Mouse (Mus musculus) liver, embryonic 14.5 days (tissue): ENCODE results near the gene Wdr75. TPM values are rescaled to one million over a fixed set of nuclear protein-coding genes. Genes with fewer than 3 reads are reported as not detected.

Experiments
- ATAC-seq: fragments of 200-750 bp; cut with Nextera tagmentation; 2 replicates; pipeline ENCODE4 v1.8.0; 2017; ENCODE audit warnings: moderate number of reproducible peaks, mild to moderate bottlenecking, moderate library complexity; ENCODE audit not compliant: insufficient read depth
- DNase-seq, 3 experiments: peaks; one replicate each; pipeline ENCODE4 v3.0.0-alpha.2; 2012 to 2013; ENCODE audit warnings: low read depth in 3 of 3, low spot score in 3 of 3
- H3K27ac ChIP-seq: fragments of 300-500 bp; sonication (generic); 2 replicates; pipeline ENCODE4 v1.5.1; 2014; ENCODE audit warnings: moderate library complexity, mild to moderate bottlenecking, control low read depth, inconsistent platforms
- H3K27me3 ChIP-seq: fragments of 300-500 bp; sonication (generic); 2 replicates; pipeline ENCODE4 v1.6.1; 2014; ENCODE audit warnings: mild to moderate bottlenecking, low read length, moderate library complexity; ENCODE audit not compliant: control insufficient read depth, insufficient read depth
- H3K36me3 ChIP-seq: fragments of 300-500 bp; sonication (generic); replicated peaks from 2 replicates; pipeline ENCODE4 v1.6.1; 2014; ENCODE audit warnings: low read depth; ENCODE audit not compliant: control insufficient read depth, insufficient read depth
- H3K4me1 ChIP-seq, 2 experiments: fragments of 200-500 bp in 1 of 2; fragments of 300-500 bp in 1 of 2; sonication (generic) in 1 of 2; replicated peaks; 2 replicates each; pipeline ENCODE4 v1.6.1; 2012 to 2014; ENCODE audit warnings: antibody characterized with exemption in 1 of 2, inconsistent platforms in 1 of 2, low read length in 1 of 2; ENCODE audit not compliant: control insufficient read depth in 2 of 2, insufficient read depth in 2 of 2
- H3K4me2 ChIP-seq: fragments of 300-500 bp; sonication (generic); 2 replicates; pipeline ENCODE4 v1.6.1; 2014; ENCODE audit warnings: low read depth, mild to moderate bottlenecking, control low read depth, moderate library complexity
- H3K4me3 ChIP-seq, 2 experiments: fragments of 200-500 bp in 1 of 2; fragments of 300-500 bp in 1 of 2; sonication (generic) in 1 of 2; 2 replicates each; pipeline ENCODE4 v1.5.1; 2012 to 2014; ENCODE audit warnings: low read depth in 2 of 2, low read length in 2 of 2, mild to moderate bottlenecking in 2 of 2, control low read depth in 1 of 2, inconsistent platforms in 1 of 2, moderate library complexity in 1 of 2; ENCODE audit not compliant: insufficient read depth in 1 of 2
- H3K9ac ChIP-seq: fragments of 300-500 bp; sonication (generic); replicated peaks from 2 replicates; pipeline ENCODE4 v1.6.1; 2014; ENCODE audit warnings: mild to moderate bottlenecking, control low read depth, moderate library complexity
- H3K9me3 ChIP-seq: fragments of 300-500 bp; sonication (generic); 2 replicates; pipeline ENCODE4 v1.6.1; 2016; ENCODE audit warnings: low read length, mixed read lengths; ENCODE audit not compliant: control insufficient read depth
- CTCF ChIP-seq: IDR thresholded peaks from 2 replicates; pipeline ENCODE4 v1.5.1; 2016; ENCODE audit warnings: antibody characterized with exemption, low read depth, control low read depth
- EP300 ChIP-seq: IDR thresholded peaks from 2 replicates; pipeline ENCODE4 v1.6.1; 2016; ENCODE audit warnings: antibody characterized with exemption, low read depth
- WGBS: fragments of 180-500 bp; shearing (Covaris S2); extraction: QIAGEN DNeasy Blood & Tissue Kit; methylation state at CpG from one replicate; pipeline ENCODE4 v1.1.7; 2014; ENCODE audit not compliant: insufficient replicate concordance; 5-methylcytosine and 5-hydroxymethylcytosine counted together
- polyA plus RNA-seq, 2 experiments: library from polyadenylated mRNA; depleted of rRNA in 1 of 2; stranded (reverse) in 1 of 2; unstranded in 1 of 2; fragments of >200 nt; fragmentation: Nextera tagmentation in 1 of 2; extraction: Ambion mirVana in 1 of 2; gene quantifications; 2 replicates each; pipeline versions ENCODE4 v1.2.1 to v1.2.3; 2012 to 2014

Gene Wdr75
- polyA plus RNA-seq, 2 experiments: 32.5 to 43.3 TPM

DNA sequence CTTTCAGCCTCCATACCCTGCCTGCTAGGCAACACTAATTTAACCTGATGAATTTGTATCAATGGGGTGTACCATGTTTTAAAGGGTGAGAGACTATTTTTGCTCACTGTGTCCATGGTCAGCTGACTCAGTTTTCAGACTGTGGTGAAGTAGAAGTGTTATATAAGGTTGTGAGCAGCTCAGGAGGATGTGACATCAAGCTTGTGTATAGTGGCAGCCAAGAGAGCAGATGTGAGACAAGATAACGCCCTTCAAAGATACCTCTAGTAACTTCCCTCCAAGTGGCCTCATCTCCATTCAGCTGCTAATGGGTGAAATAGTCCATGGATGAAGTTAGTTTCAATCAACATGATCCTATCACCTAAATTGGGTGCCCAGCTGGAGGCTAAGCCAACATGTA lies 29.5 kb downstream of the Wdr75 start:
- Histone ChIP-seq H3K36me3 (peaks cover 25% of the 10 kb centered on the region), H3K9ac (no peak overlapping the region), H3K27ac (no peak overlapping the region), H3K4me3 (no peak overlapping the region), H3K27me3 (no peaks in the 10 kb centered on the region), H3K4me1 (no peaks in the 10 kb centered on the region), H3K9me3 (no peaks in the 10 kb centered on the region), H3K4me2 (no peak overlapping the region)
- DNase-seq (peak in 1 of 3 experiments; percentile 7), ATAC-seq (peak; percentile 48; the same call in 1 of the 2 replicates)
- TF ChIP-seq EP300: no peak
- no peak for TF ChIP-seq CTCF
- WGBS: 54% methylated on average over 1 of the region's 1 CpGs

DNA sequence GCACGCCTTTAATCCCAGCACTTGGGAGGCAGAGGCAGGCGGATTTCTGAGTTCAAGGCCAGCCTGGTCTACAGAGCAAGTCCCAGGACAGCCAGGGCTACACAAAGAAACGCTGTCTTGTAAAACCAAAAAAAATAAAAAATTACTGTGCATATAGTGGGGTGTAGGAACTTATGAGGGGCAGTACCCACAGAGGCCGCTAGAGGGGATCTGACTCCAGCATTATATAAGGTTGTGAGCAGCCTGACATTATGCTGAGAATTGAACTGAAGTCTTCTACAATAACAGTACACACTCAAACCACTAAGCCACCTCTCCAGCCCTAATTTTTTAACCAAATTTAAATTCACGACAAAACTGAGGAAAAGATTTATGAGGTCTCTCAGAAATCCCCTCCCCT lies 30.2 kb downstream of the Wdr75 start:
- Histone ChIP-seq H3K4me1 (no peaks in the 10 kb centered on the region), H3K9me3 (no peaks in the 10 kb centered on the region), H3K27me3 (no peaks in the 10 kb centered on the region), H3K27ac (no peak overlapping the region), H3K4me3 (no peak overlapping the region), H3K36me3 (peaks cover 23% of the 10 kb centered on the region), H3K9ac (no peak overlapping the region), H3K4me2 (no peak overlapping the region)
- WGBS: 41% methylated on average over 5 of the region's 5 CpGs
- TF ChIP-seq CTCF: peak; percentile 74
- no peak for TF ChIP-seq EP300
- DNase-seq (peak; percentile 34 to 47 (median 35)), ATAC-seq (peak; percentile 63; the same call in 1 of the 2 replicates)

DNA sequence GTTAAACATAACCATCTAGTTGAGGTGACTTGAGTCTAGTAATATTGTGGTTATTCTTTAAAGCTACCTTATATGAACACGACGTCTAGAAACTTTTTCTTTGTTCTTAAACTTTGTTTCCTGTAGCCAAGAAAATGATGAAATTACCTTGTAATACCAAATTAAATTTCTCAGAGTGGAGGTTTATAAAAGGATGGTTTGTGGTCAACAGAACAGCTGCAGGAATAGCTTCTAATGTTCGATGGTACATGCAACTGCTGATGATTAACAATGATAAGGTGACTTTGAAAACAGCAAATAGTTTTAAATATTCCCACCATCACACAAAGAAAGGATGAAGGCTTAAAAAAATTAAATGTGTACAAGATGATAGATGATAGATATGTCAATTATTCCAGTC lies 30.7 kb downstream of the Wdr75 start:
- ATAC-seq (no peak), DNase-seq (no peak)
- H3K4me1 ChIP-seq: no peaks in the 10 kb centered on the region
- H3K27me3 ChIP-seq: no peaks in the 10 kb centered on the region
- no peak for TF ChIP-seq EP300
- no peak for TF ChIP-seq CTCF
- no peak overlapping the region for H3K4me2 ChIP-seq
- no peak overlapping the region for H3K9ac ChIP-seq
- H3K27ac ChIP-seq: no peak overlapping the region
- H3K36me3 ChIP-seq: peaks cover 19% of the 10 kb centered on the region
- 80% methylated on average over 3 of the region's 3 CpGs for WGBS
- H3K9me3 ChIP-seq: no peaks in the 10 kb centered on the region
- no peak overlapping the region for H3K4me3 ChIP-seq

DNA sequence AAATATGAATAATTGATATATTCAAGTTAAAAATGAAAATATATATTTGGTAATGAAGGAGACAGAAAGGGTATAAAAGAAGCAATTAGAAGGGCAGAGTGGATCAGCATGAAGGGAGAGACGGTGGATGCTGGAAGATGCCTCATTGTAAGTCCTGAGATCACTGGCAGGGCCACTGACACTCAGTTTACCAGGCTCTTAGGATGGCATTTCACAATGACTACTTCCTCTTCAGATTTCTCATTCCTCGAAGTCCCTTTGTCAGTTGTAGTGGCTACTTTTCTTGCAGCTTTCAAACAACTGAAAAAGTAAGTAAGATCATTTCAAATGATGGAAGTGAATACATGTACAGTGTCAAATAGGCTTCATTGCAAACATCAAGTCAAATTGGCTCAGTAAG lies 31.2 kb downstream of the Wdr75 start:
- 55% methylated on average over 2 of the region's 2 CpGs for WGBS
- H3K4me3 ChIP-seq: no peak overlapping the region
- TF ChIP-seq CTCF (no peak), EP300 (no peak)

DNA sequence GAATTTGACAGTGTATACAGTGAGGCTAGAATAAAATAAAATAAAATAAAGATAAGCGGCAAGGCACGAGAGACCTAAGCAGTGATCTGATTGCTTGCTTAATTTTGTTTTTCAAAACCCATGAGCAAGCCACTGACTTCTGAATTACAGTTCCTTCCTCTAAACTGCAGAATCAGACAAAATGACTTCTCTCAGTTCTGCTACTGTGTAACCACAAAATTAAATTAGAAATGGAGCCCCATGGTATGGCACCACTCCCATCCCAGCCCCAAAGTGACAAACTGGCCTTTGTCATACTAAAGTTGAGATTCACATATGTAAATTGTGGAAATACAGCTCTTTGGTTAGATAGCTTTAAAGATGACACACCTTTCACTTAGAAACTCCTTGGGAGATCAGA lies 31.8 kb downstream of the Wdr75 start:
- no peak for DNase-seq
- ATAC-seq: no peak

More for the DNA sequence above, 31.2 kb downstream of the Wdr75 start:
- H3K9me3 ChIP-seq: no peaks in the 10 kb centered on the region
- H3K9ac ChIP-seq: no peak overlapping the region
- no peaks in the 10 kb centered on the region for H3K4me1 ChIP-seq
- H3K36me3 ChIP-seq: peaks cover 15% of the 10 kb centered on the region
- no peak overlapping the region for H3K27ac ChIP-seq
- no peaks in the 10 kb centered on the region for H3K27me3 ChIP-seq
- DNase-seq (no peak), ATAC-seq (no peak)
- H3K4me2 ChIP-seq: no peak overlapping the region

More for the DNA sequence above, 31.8 kb downstream of the Wdr75 start:
- H3K9ac ChIP-seq: no peak overlapping the region
- H3K27me3 ChIP-seq: no peaks in the 10 kb centered on the region
- 82% methylated on average over 2 of the region's 2 CpGs for WGBS
- TF ChIP-seq CTCF (no peak), EP300 (no peak)
- no peaks in the 10 kb centered on the region for H3K4me1 ChIP-seq
- H3K4me2 ChIP-seq: no peak overlapping the region
- H3K4me3 ChIP-seq: no peak overlapping the region
- H3K27ac ChIP-seq: no peak overlapping the region
- no peaks in the 10 kb centered on the region for H3K9me3 ChIP-seq
- peaks cover 11% of the 10 kb centered on the region for H3K36me3 ChIP-seq
